ENCODE assay signal across 13 mouse cellular contexts in genomic region chr3:107411669-107412068, GRCm38 (mm10). TPM values are rescaled to one million over a fixed set of nuclear protein-coding genes. Genes with fewer than 3 reads are reported as not detected.
DNase-seq lines count a peak whose midpoint lies in the region; ATAC-seq and TF ChIP-seq lines count a peak whose summit lies in the region.
"Had no signal": no experiment of that assay in that cellular context is flagged by ENCODE, and none has a peak within 500 bp of the region (broad histone marks: within the 10 kb centered on the region; RNA-seq: fewer than 3 reads in every experiment).

No protein-coding gene starts in this region.

- no peak for TF ChIP-seq CTCF in forebrain, postnatal 0 days (IDR thresholded peaks at IDR 0.05; ENCODE audit: low read depth)

- no peak overlapping the region; the same call in 1 of the 2 replicates for H3K4me2 ChIP-seq in forebrain, embryonic 11.5 days (ENCODE audit: low read depth, low read length, severe bottlenecking)
- H3K4me2 ChIP-seq in forebrain, postnatal 0 days (ENCODE audit: low read depth): no peak overlapping the region
- H3K4me2 ChIP-seq in neural tube, embryonic 12.5 days (replicated peaks): peak overlapping the region; percentile 24; the same call in 1 of the 2 replicates
- H3K4me2 ChIP-seq: embryonic facial prominence, embryonic 15.5 days had no signal

- H3K9me3 ChIP-seq in forebrain, embryonic 11.5 days (ENCODE audit: control insufficient read depth, low read length): no peaks in the 10 kb centered on the region
- no peaks in the 10 kb centered on the region for H3K9me3 ChIP-seq in forebrain, embryonic 10.5 days
- H3K9me3 ChIP-seq in forebrain, postnatal 0 days (ENCODE audit: low read length): no peaks in the 10 kb centered on the region
- no peaks in the 10 kb centered on the region for H3K9me3 ChIP-seq in neural tube, embryonic 12.5 days
- H3K9me3 ChIP-seq: embryonic facial prominence, embryonic 15.5 days had no signal

- H3K36me3 ChIP-seq in forebrain, embryonic 11.5 days (ENCODE audit: control insufficient read depth, insufficient read depth, low read length): no peaks in the 10 kb centered on the region
- H3K36me3 ChIP-seq in forebrain, embryonic 10.5 days (replicated peaks): no peaks in the 10 kb centered on the region
- H3K36me3 ChIP-seq in forebrain, postnatal 0 days (ENCODE audit: insufficient read depth): no peaks in the 10 kb centered on the region
- H3K36me3 ChIP-seq in neural tube, embryonic 12.5 days: no peaks in the 10 kb centered on the region
- H3K36me3 ChIP-seq: embryonic facial prominence, embryonic 15.5 days had no signal

- peaks cover 1% of the 10 kb centered on the region; the same call in 1 of the 2 replicates for H3K4me1 ChIP-seq in forebrain, embryonic 11.5 days (replicated peaks; ENCODE audit: control insufficient read depth, insufficient read depth, low read length)
- H3K4me1 ChIP-seq in forebrain, embryonic 10.5 days: peaks cover 11% of the 10 kb centered on the region
- peaks cover 17% of the 10 kb centered on the region for H3K4me1 ChIP-seq in forebrain, postnatal 0 days (ENCODE audit: insufficient read depth)
- H3K4me1 ChIP-seq in neural tube, embryonic 12.5 days: peaks cover 21% of the 10 kb centered on the region

- H3K27ac ChIP-seq in forebrain, embryonic 11.5 days (ENCODE audit: low read depth, low read length): no peak overlapping the region
- H3K27ac ChIP-seq in forebrain, embryonic 10.5 days: no peak overlapping the region
- peak overlapping the region; percentile 67; the same call in 1 of the 2 replicates for H3K27ac ChIP-seq in forebrain, postnatal 0 days (ENCODE audit: low read depth, low read length)
- H3K27ac ChIP-seq in neural tube, embryonic 12.5 days: no peak overlapping the region
- H3K27ac ChIP-seq: embryonic facial prominence, embryonic 15.5 days had no signal

- WGBS in forebrain, embryonic 11.5 days: 47% methylated on average over 4 of the region's 4 CpGs
- WGBS in forebrain, embryonic 10.5 days: 51% methylated on average over 4 of the region's 4 CpGs
- WGBS in forebrain, postnatal 0 days: 11% methylated on average over 4 of the region's 4 CpGs
- WGBS in neural tube, embryonic 12.5 days: 34% methylated on average over 4 of the region's 4 CpGs

- no peaks in the 10 kb centered on the region for H3K27me3 ChIP-seq in forebrain, embryonic 11.5 days (ENCODE audit: control insufficient read depth, insufficient read depth, low read length)
- no peaks in the 10 kb centered on the region for H3K27me3 ChIP-seq in forebrain, embryonic 10.5 days (ENCODE audit: poor library complexity, severe bottlenecking)
- no peaks in the 10 kb centered on the region for H3K27me3 ChIP-seq in forebrain, postnatal 0 days (ENCODE audit: insufficient read depth, low read length)
- H3K27me3 ChIP-seq in neural tube, embryonic 12.5 days (replicated peaks): no peaks in the 10 kb centered on the region
- H3K27me3 ChIP-seq: embryonic facial prominence, embryonic 15.5 days had no signal

- H3K9ac ChIP-seq in forebrain, embryonic 11.5 days (ENCODE audit: low read length): no peak overlapping the region
- H3K9ac ChIP-seq in forebrain, postnatal 0 days: no peak overlapping the region
- no peak overlapping the region for H3K9ac ChIP-seq in neural tube, embryonic 12.5 days
- H3K9ac ChIP-seq: embryonic facial prominence, embryonic 15.5 days had no signal

- peak; percentile 70 for ATAC-seq in forebrain, embryonic 11.5 days (replicated peaks; ENCODE audit: low FRiP score)
- ATAC-seq in forebrain, postnatal 0 days: peak; percentile 91
- ATAC-seq in neural tube, embryonic 12.5 days (ENCODE audit: low FRiP score, low read depth): peak; percentile 84

- no peak overlapping the region for H3K4me3 ChIP-seq in forebrain, embryonic 11.5 days (ENCODE audit: low read depth, low read length)
- H3K4me3 ChIP-seq in forebrain, embryonic 10.5 days: no peak overlapping the region
- no peak overlapping the region for H3K4me3 ChIP-seq in forebrain, postnatal 0 days (ENCODE audit: low read depth, low read length)
- H3K4me3 ChIP-seq in neural tube, embryonic 12.5 days: no peak overlapping the region
- H3K4me3 ChIP-seq: embryonic facial prominence, embryonic 15.5 days had no signal

- no peak for DNase-seq in forebrain, embryonic 11.5 days (ENCODE audit: low spot score)
- no peak for DNase-seq in forebrain, embryonic 10.5 days (ENCODE audit: extremely low spot score, low spot score)
- peak; percentile 25 for DNase-seq in left cerebral cortex, adult 11 months (ENCODE audit: low spot score)
- no peak for DNase-seq in left cerebral cortex, adult 18-20 months (ENCODE audit: low spot score in 2 of 2)
- DNase-seq in forebrain, postnatal 0 days: peak; percentile 65
- no peak for DNase-seq in urinary bladder, postnatal 36 days (ENCODE audit: low spot score in 2 of 2)
- no peak for DNase-seq in thymus, postnatal 36 days
- DNase-seq: gastrocnemius, postnatal 25 days; kidney, postnatal 14 days; thymus, postnatal 14 days had no signal

RNA-seq across cellular contexts. Expression of gene Kcnc4, which starts 47.7 kb away (rescaled TPM):
- polyA plus RNA-seq in forebrain, embryonic 11.5 days (2014; fragmentation: Nextera tagmentation; extraction: Ambion mirVana): 0.28 and 0.39 TPM in 2 replicates
- not detected in 2 replicates for polyA plus RNA-seq in forebrain, embryonic 10.5 days (2016; fragmentation: Nextera tagmentation; extraction: Ambion mirVana)
- total RNA-seq in left cerebral cortex, adult 18-20 months (2021): 10 to 100 TPM; 70.5 to 75.2 TPM
- 10.7 and 15.4 TPM in 2 replicates for total RNA-seq in forebrain, postnatal 0 days (2014; rRNA removed)
- 4.2 and 6.6 TPM in 2 replicates for polyA plus RNA-seq in forebrain, postnatal 0 days (2015; fragmentation: Nextera tagmentation; extraction: Ambion mirVana)
- polyA plus RNA-seq in neural tube, embryonic 12.5 days (2016; fragmentation: Nextera tagmentation; extraction: Ambion mirVana): 0.45 and 0.71 TPM in 2 replicates
- total RNA-seq: liver, adult 2 months had no signal

Comparison
In these comparisons a context has a peak if more than half of its experiments do, and no peak if none do; other contexts are left out.
1. DNase-seq: peak in left cerebral cortex, adult 11 months (single experiment) and forebrain, postnatal 0 days (single experiment); none in forebrain, embryonic 11.5 days (single experiment), forebrain, embryonic 10.5 days (single experiment), left cerebral cortex, adult 18-20 months (0 of 2), urinary bladder, postnatal 36 days (0 of 2) and thymus, postnatal 36 days (0 of 2).
2. Peak in every context shown above with its lines, with median percentiles within 50 percentile points of each other: ATAC-seq.